11 mouse cellular contexts compared by ENCODE assay signal in genomic region chr7:80439032-80439760, GRCm38 (mm10). TPM values are rescaled to one million over a fixed set of nuclear protein-coding genes. Genes with fewer than 3 reads are reported as not detected.
DNase-seq lines count a peak whose midpoint lies in the region; ATAC-seq lines count a peak whose summit lies in the region.
"Had no signal": no experiment of that assay in that cellular context is flagged by ENCODE, and none has a peak within 500 bp of the region (broad histone marks: within the 10 kb centered on the region; RNA-seq: fewer than 3 reads in every experiment).

No protein-coding gene starts in this region.

- peaks cover 38% of the 10 kb centered on the region for H3K4me1 ChIP-seq in kidney, embryonic 15.5 days
- H3K4me1 ChIP-seq in intestine, embryonic 16.5 days (ENCODE audit: control insufficient read depth, insufficient read depth, low read length): peaks cover 5% of the 10 kb centered on the region; the same call in 1 of the 2 replicates

- 20% methylated on average over 15 of the region's 15 CpGs for WGBS in kidney, embryonic 15.5 days
- WGBS in intestine, embryonic 16.5 days: 32% methylated on average over 14 of the region's 15 CpGs

- H3K27me3 ChIP-seq in kidney, embryonic 15.5 days: no peaks in the 10 kb centered on the region
- H3K27me3 ChIP-seq in intestine, embryonic 16.5 days (replicated peaks; ENCODE audit: control insufficient read depth, insufficient read depth, low read length): no peaks in the 10 kb centered on the region

- H3K9me3 ChIP-seq in kidney, embryonic 15.5 days (replicated peaks): no peaks in the 10 kb centered on the region
- H3K9me3 ChIP-seq in intestine, embryonic 16.5 days (ENCODE audit: control insufficient read depth, low read length): no peaks in the 10 kb centered on the region

- peak; percentile 67 for ATAC-seq in kidney, embryonic 15.5 days (replicated peaks; ENCODE audit: low FRiP score)
- no peak for ATAC-seq in intestine, embryonic 16.5 days

- H3K36me3 ChIP-seq in kidney, embryonic 15.5 days: no peaks in the 10 kb centered on the region
- no peaks in the 10 kb centered on the region for H3K36me3 ChIP-seq in intestine, embryonic 16.5 days (ENCODE audit: control insufficient read depth, insufficient read depth, low read length)

- H3K27ac ChIP-seq in kidney, embryonic 15.5 days: peak overlapping the region; percentile 64
- no peak overlapping the region for H3K27ac ChIP-seq in intestine, embryonic 16.5 days (ENCODE audit: low read length)
- H3K27ac ChIP-seq: left cerebral cortex, adult 2 months had no signal

- peak overlapping the region; percentile 46 for H3K4me2 ChIP-seq in kidney, embryonic 15.5 days
- H3K4me2 ChIP-seq in intestine, embryonic 16.5 days (ENCODE audit: low read depth, low read length): 0 out of 2 replicates have a peak overlapping the region, but pooled peaks have one; percentile 4

- DNase-seq in embryo, embryonic 9.5 days (ENCODE audit: extremely low spot score): peak; percentile 29
- DNase-seq in embryo, embryonic 10 days (ENCODE audit: low spot score): no peak
- no peak for DNase-seq in kidney, adult 18-20 months
- DNase-seq in adipocyte (ENCODE audit: low spot score): peak; percentile 44
- DNase-seq in urinary bladder, postnatal 36 days (ENCODE audit: low spot score in 2 of 2): no peak
- no peak for DNase-seq in urinary bladder, postnatal 10 days (ENCODE audit: low spot score)
- DNase-seq: B cell, adult 2 months had no signal

- no peak overlapping the region for H3K9ac ChIP-seq in kidney, embryonic 15.5 days
- 0 out of 2 replicates have a peak overlapping the region, but pooled peaks have one; percentile 33 for H3K9ac ChIP-seq in intestine, embryonic 16.5 days (ENCODE audit: low read depth, low read length)

- H3K4me3 ChIP-seq in kidney, embryonic 15.5 days (replicated peaks): peak overlapping the region; percentile 25
- H3K4me3 ChIP-seq in intestine, embryonic 16.5 days (ENCODE audit: low read length): no peak overlapping the region
- H3K4me3 ChIP-seq: left cerebral cortex, adult 2 months; myocyte had no signal

RNA-seq across cellular contexts. Expression of gene Furin, which starts 34.0 kb away (rescaled TPM):
- polyA plus RNA-seq in kidney, embryonic 15.5 days (2015; fragmentation: Nextera tagmentation; extraction: Ambion mirVana): 12.9 and 13.5 TPM in 2 replicates
- 7.8 and 9.7 TPM in 2 replicates for polyA plus RNA-seq in intestine, embryonic 16.5 days (2015; fragmentation: Nextera tagmentation; extraction: Ambion mirVana)

RNA-seq across cellular contexts. Expression of gene Fes, which starts 51.5 kb away (rescaled TPM):
- 14.9 and 18.5 TPM in 2 replicates for polyA plus RNA-seq in kidney, embryonic 15.5 days (2015; fragmentation: Nextera tagmentation; extraction: Ambion mirVana)
- polyA plus RNA-seq in intestine, embryonic 16.5 days (2015; fragmentation: Nextera tagmentation; extraction: Ambion mirVana): 10.9 and 11.6 TPM in 2 replicates

Comparison
In these comparisons a context has a peak if more than half of its experiments do, and no peak if none do; other contexts are left out.
1. DNase-seq: peak in embryo, embryonic 9.5 days (single experiment) and adipocyte (single experiment); none in embryo, embryonic 10 days (single experiment), kidney, adult 18-20 months (single experiment), urinary bladder, postnatal 36 days (0 of 2) and urinary bladder, postnatal 10 days (single experiment).